9 mouse cellular contexts compared by ENCODE assay signal in genomic region chr17:71693780-71694179, GRCm38 (mm10). TPM values are rescaled to one million over a fixed set of nuclear protein-coding genes. Genes with fewer than 3 reads are reported as not detected.
DNase-seq lines count a peak whose midpoint lies in the region; ATAC-seq and TF ChIP-seq lines count a peak whose summit lies in the region.
"Had no signal": no experiment of that assay in that cellular context is flagged by ENCODE, and none has a peak within 500 bp of the region (broad histone marks: within the 10 kb centered on the region; RNA-seq: fewer than 3 reads in every experiment).

No protein-coding gene starts in this region.

- TF ChIP-seq CTCF in forebrain, postnatal 0 days (IDR thresholded peaks at IDR 0.05; ENCODE audit: low read depth): peak; percentile 17; the same call in 1 of the 2 replicates
- TF ChIP-seq CTCF in midbrain, postnatal 0 days (IDR thresholded peaks at IDR 0.05): peak; percentile 41

- no peak for DNase-seq in forebrain, postnatal 0 days
- no peak for DNase-seq in midbrain, postnatal 0 days (ENCODE audit: low spot score)
- DNase-seq in embryo, embryonic 9.5 days (ENCODE audit: extremely low spot score): peak; percentile 42
- peak; percentile 36 for DNase-seq in splenic B cell, adult 2 months (ENCODE audit: low read depth, low spot score)
- no peak for DNase-seq in cerebellum, adult 9-11 months
- DNase-seq in heart, adult 9 months (ENCODE audit: low spot score in 2 of 2): no peak

- WGBS in forebrain, postnatal 0 days: 59% methylated on average over 8 of the region's 8 CpGs
- WGBS in forebrain, embryonic 16.5 days: 61% methylated on average over 8 of the region's 8 CpGs
- 54% methylated on average over 8 of the region's 8 CpGs for WGBS in midbrain, postnatal 0 days
- WGBS in midbrain, embryonic 15.5 days: 53% methylated on average over 8 of the region's 8 CpGs

- no peak overlapping the region for H3K4me3 ChIP-seq in forebrain, postnatal 0 days (ENCODE audit: low read depth, low read length)
- H3K4me3 ChIP-seq in forebrain, embryonic 16.5 days (replicated peaks; ENCODE audit: low read length): no peak overlapping the region
- H3K4me3 ChIP-seq in midbrain, postnatal 0 days (ENCODE audit: low read depth, low read length): no peak overlapping the region
- H3K4me3 ChIP-seq in midbrain, embryonic 15.5 days: no peak overlapping the region

- no peak overlapping the region for H3K4me2 ChIP-seq in forebrain, postnatal 0 days (ENCODE audit: low read depth)
- no peak overlapping the region for H3K4me2 ChIP-seq in forebrain, embryonic 16.5 days (ENCODE audit: low read length)
- H3K4me2 ChIP-seq in midbrain, postnatal 0 days (ENCODE audit: low read depth, low read length, poor library complexity, severe bottlenecking): no peak overlapping the region
- H3K4me2 ChIP-seq in midbrain, embryonic 15.5 days: no peak overlapping the region

- no peaks in the 10 kb centered on the region for H3K27me3 ChIP-seq in forebrain, postnatal 0 days (ENCODE audit: insufficient read depth, low read length)
- H3K27me3 ChIP-seq in forebrain, embryonic 16.5 days (replicated peaks; ENCODE audit: control insufficient read depth, insufficient read depth, low read length): no peaks in the 10 kb centered on the region
- H3K27me3 ChIP-seq in midbrain, postnatal 0 days (ENCODE audit: insufficient read depth, low read length): no peaks in the 10 kb centered on the region
- H3K27me3 ChIP-seq in midbrain, embryonic 15.5 days (replicated peaks): no peaks in the 10 kb centered on the region
- H3K27me3 ChIP-seq in splenic B cell, adult 2 months (ENCODE audit: control insufficient read depth, insufficient read depth, low read length, poor library complexity, severe bottlenecking): no peaks in the 10 kb centered on the region

- no peak overlapping the region for H3K27ac ChIP-seq in forebrain, postnatal 0 days (ENCODE audit: low read depth, low read length)
- H3K27ac ChIP-seq in forebrain, embryonic 16.5 days (ENCODE audit: low read length): no peak overlapping the region
- H3K27ac ChIP-seq in midbrain, postnatal 0 days (ENCODE audit: low read depth, low read length): no peak overlapping the region
- H3K27ac ChIP-seq in midbrain, embryonic 15.5 days: no peak overlapping the region

- H3K9ac ChIP-seq in forebrain, postnatal 0 days: no peak overlapping the region
- no peak overlapping the region for H3K9ac ChIP-seq in forebrain, embryonic 16.5 days (replicated peaks; ENCODE audit: low read depth, low read length)
- no peak overlapping the region for H3K9ac ChIP-seq in midbrain, postnatal 0 days (replicated peaks; ENCODE audit: low read length, poor library complexity, severe bottlenecking)
- no peak overlapping the region for H3K9ac ChIP-seq in midbrain, embryonic 15.5 days

- no peaks in the 10 kb centered on the region for H3K36me3 ChIP-seq in forebrain, postnatal 0 days (ENCODE audit: insufficient read depth)
- no peaks in the 10 kb centered on the region for H3K36me3 ChIP-seq in forebrain, embryonic 16.5 days (ENCODE audit: control insufficient read depth, insufficient read depth)
- H3K36me3 ChIP-seq in midbrain, postnatal 0 days (ENCODE audit: insufficient read depth, low read length): no peaks in the 10 kb centered on the region
- no peaks in the 10 kb centered on the region for H3K36me3 ChIP-seq in midbrain, embryonic 15.5 days (replicated peaks)
- H3K36me3 ChIP-seq in splenic B cell, adult 2 months (ENCODE audit: control insufficient read depth, insufficient read depth, low read length, poor library complexity, severe bottlenecking): no peaks in the 10 kb centered on the region

- H3K9me3 ChIP-seq in forebrain, postnatal 0 days (ENCODE audit: low read length): no peaks in the 10 kb centered on the region
- 0 out of 2 replicates have a peak, but pooled peaks cover 2% of the 10 kb centered on the region for H3K9me3 ChIP-seq in forebrain, embryonic 16.5 days (ENCODE audit: control insufficient read depth, low read length)
- peaks cover 3% of the 10 kb centered on the region; the same call in 1 of the 2 replicates for H3K9me3 ChIP-seq in midbrain, postnatal 0 days (ENCODE audit: low read length)
- H3K9me3 ChIP-seq in midbrain, embryonic 15.5 days: no peaks in the 10 kb centered on the region

- ATAC-seq in forebrain, postnatal 0 days: no peak
- no peak for ATAC-seq in forebrain, embryonic 16.5 days
- no peak for ATAC-seq in midbrain, postnatal 0 days (ENCODE audit: low FRiP score)
- no peak for ATAC-seq in midbrain, embryonic 15.5 days (replicated peaks)

- H3K4me1 ChIP-seq in forebrain, postnatal 0 days (ENCODE audit: insufficient read depth): peaks cover 6% of the 10 kb centered on the region; the same call in 1 of the 2 replicates
- peaks cover 7% of the 10 kb centered on the region for H3K4me1 ChIP-seq in forebrain, embryonic 16.5 days (replicated peaks; ENCODE audit: control insufficient read depth, insufficient read depth, low read length)
- peaks cover 3% of the 10 kb centered on the region; the same call in 1 of the 2 replicates for H3K4me1 ChIP-seq in midbrain, postnatal 0 days (ENCODE audit: insufficient read depth, low read length)
- H3K4me1 ChIP-seq in midbrain, embryonic 15.5 days: peaks cover 4% of the 10 kb centered on the region

RNA-seq across cellular contexts. Expression of gene Togaram2, which starts 20.7 kb away (rescaled TPM):
- 1.6 and 4.0 TPM in 2 replicates for total RNA-seq in forebrain, postnatal 0 days (2014; rRNA removed)
- polyA plus RNA-seq in forebrain, postnatal 0 days (2015; fragmentation: Nextera tagmentation; extraction: Ambion mirVana): 0.96 and 1.3 TPM in 2 replicates
- polyA plus RNA-seq in forebrain, embryonic 16.5 days (2015; fragmentation: Nextera tagmentation; extraction: Ambion mirVana): 0.54 and 0.60 TPM in 2 replicates
- 4.5 and 5.0 TPM in 2 replicates for total RNA-seq in midbrain, postnatal 0 days (2014; rRNA removed)
- polyA plus RNA-seq in midbrain, postnatal 0 days (2015; fragmentation: Nextera tagmentation; extraction: Ambion mirVana): 1.2 and 1.7 TPM in 2 replicates
- 0.48 and 0.68 TPM in 2 replicates for polyA plus RNA-seq in midbrain, embryonic 15.5 days (2015; fragmentation: Nextera tagmentation; extraction: Ambion mirVana)

RNA-seq across cellular contexts. Expression of gene Pcare, which starts 58.9 kb away (rescaled TPM):
- not detected in 2 replicates for total RNA-seq in forebrain, postnatal 0 days (2014; rRNA removed)
- polyA plus RNA-seq in forebrain, postnatal 0 days (2015; fragmentation: Nextera tagmentation; extraction: Ambion mirVana): 0.03 TPM in 1 of 2 replicates, not detected in the other
- not detected in 2 replicates for polyA plus RNA-seq in forebrain, embryonic 16.5 days (2015; fragmentation: Nextera tagmentation; extraction: Ambion mirVana)
- 0.11 TPM in 1 of 2 replicates, not detected in the other for total RNA-seq in midbrain, postnatal 0 days (2014; rRNA removed)
- polyA plus RNA-seq in midbrain, postnatal 0 days (2015; fragmentation: Nextera tagmentation; extraction: Ambion mirVana): not detected in 2 replicates
- polyA plus RNA-seq in midbrain, embryonic 15.5 days (2015; fragmentation: Nextera tagmentation; extraction: Ambion mirVana): not detected in 2 replicates
- polyA plus RNA-seq: embryonic facial prominence, embryonic 14.5 days had no signal

Comparison
In these comparisons a context has a peak if more than half of its experiments do, and no peak if none do; other contexts are left out.
1. DNase-seq: peak in embryo, embryonic 9.5 days (single experiment) and splenic B cell, adult 2 months (single experiment); none in forebrain, postnatal 0 days (single experiment), midbrain, postnatal 0 days (single experiment), cerebellum, adult 9-11 months (single experiment) and heart, adult 9 months (0 of 2).